Mouse (Mus musculus) midbrain, embryonic 16.5 days (tissue): ENCODE data around the gene Btbd7. TPM values are rescaled to one million over a fixed set of nuclear protein-coding genes. Genes with fewer than 3 reads are reported as not detected.

Experiments
- ATAC-seq: fragments of 200-750 bp; cut with Nextera tagmentation; 2 replicates; pipeline ENCODE4 v1.8.0; 2017; ENCODE audit warnings: moderate TSS enrichment
- H3K27ac ChIP-seq: fragments of 300-500 bp; sonication (generic); 2 replicates; pipeline ENCODE4 v1.5.1; 2014; ENCODE audit warnings: mild to moderate bottlenecking, low read length, mixed read lengths
- H3K27me3 ChIP-seq: fragments of 300-500 bp; sonication (generic); 2 replicates; pipeline ENCODE4 v1.6.1; 2014; ENCODE audit warnings: low read depth, low read length, mixed read lengths; ENCODE audit not compliant: control insufficient read depth, insufficient read depth
- H3K36me3 ChIP-seq: fragments of 300-500 bp; sonication (generic); 2 replicates; pipeline ENCODE4 v1.6.1; 2014; ENCODE audit warnings: mild to moderate bottlenecking, low read length, moderate library complexity, mixed read lengths; ENCODE audit not compliant: control insufficient read depth, insufficient read depth
- H3K4me1 ChIP-seq: fragments of 300-500 bp; sonication (generic); 2 replicates; pipeline ENCODE4 v1.6.1; 2014; ENCODE audit warnings: mild to moderate bottlenecking, low read length, mixed read lengths; ENCODE audit not compliant: control insufficient read depth, insufficient read depth
- H3K4me2 ChIP-seq: fragments of 300-500 bp; sonication (generic); 2 replicates; pipeline ENCODE4 v1.6.1; 2014; ENCODE audit warnings: mild to moderate bottlenecking, low read length, mixed read lengths
- H3K4me3 ChIP-seq: fragments of 300-500 bp; sonication (generic); 2 replicates; pipeline ENCODE4 v1.5.1; 2014; ENCODE audit warnings: low read depth, mild to moderate bottlenecking, low read length, moderate library complexity, mixed read lengths
- H3K9ac ChIP-seq: fragments of 300-500 bp; sonication (generic); 2 replicates; pipeline ENCODE4 v1.6.1; 2014; ENCODE audit warnings: low read depth, low read length, mixed read lengths
- H3K9me3 ChIP-seq: fragments of 300-500 bp; sonication (generic); replicated peaks from 2 replicates; pipeline ENCODE4 v1.6.1; 2014; ENCODE audit warnings: mild to moderate bottlenecking, low read length, mixed read lengths; ENCODE audit not compliant: control insufficient read depth, poor library complexity, severe bottlenecking
- WGBS: fragments of 180-500 bp; shearing (Covaris S2); extraction: QIAGEN DNeasy Blood & Tissue Kit; methylation state at CpG from one replicate; pipeline ENCODE4 v1.1.7; 2014; 5-methylcytosine and 5-hydroxymethylcytosine counted together
- polyA plus RNA-seq: library from polyadenylated mRNA; unstranded; fragments of >200 nt; fragmentation: Nextera tagmentation; extraction: Ambion mirVana; gene quantifications from 2 replicates; pipeline ENCODE4 v1.2.1, GENCODE M21; 2015

The Btbd7 gene
- polyA plus RNA-seq, 1 experiment from 2014 or later: 11.2 TPM

DNA sequence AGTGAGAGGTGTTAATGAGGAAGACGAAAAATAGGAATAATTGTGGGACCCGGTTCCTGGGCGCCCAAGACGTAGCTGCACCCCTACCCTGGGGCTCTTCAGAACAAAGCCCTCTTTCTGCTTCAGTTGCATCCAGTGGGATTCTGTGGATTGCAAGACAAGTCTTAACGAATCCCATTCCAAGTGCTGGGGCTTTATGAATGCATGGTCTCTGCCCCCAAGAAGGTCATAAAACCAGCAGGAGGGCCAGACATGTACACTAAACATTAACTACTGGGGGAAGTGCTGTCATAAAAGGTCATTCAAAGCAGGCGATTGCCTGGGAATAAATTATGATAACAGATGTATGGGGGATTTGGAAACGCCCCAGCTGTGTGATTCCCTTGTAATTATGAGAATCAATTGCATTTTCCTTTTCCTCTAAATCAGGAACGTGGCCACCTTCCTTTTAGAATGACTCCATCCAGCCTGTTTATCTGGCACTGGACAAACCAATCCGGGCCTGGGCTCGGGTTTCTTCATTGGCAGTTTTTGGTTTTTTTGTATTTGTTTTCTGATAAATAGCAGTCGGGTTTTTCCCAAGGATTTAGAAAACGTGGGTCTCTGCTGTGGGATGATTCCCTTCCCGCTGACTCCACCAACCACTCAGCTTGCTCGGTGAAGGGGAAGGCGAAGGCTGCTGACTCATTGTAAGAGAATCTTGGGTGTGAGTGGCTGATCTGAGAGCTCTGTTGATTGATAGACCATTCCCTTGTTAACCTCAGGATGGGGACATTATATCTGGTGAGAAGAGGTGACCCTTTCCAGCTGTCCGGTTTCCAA lies 147.3 kb downstream of the Btbd7 start:
- no peaks in the 10 kb centered on the region for H3K9me3 ChIP-seq
- no peaks in the 10 kb centered on the region for H3K27me3 ChIP-seq
- H3K27ac ChIP-seq: peak overlapping the region; percentile 71
- H3K4me3 ChIP-seq: peak overlapping the region; percentile 2; the same call in 1 of the 2 replicates
- 29% methylated on average over 16 of the region's 16 CpGs for WGBS
- no peaks in the 10 kb centered on the region for H3K36me3 ChIP-seq
- peak overlapping the region; percentile 31 for H3K4me2 ChIP-seq
- H3K9ac ChIP-seq: no peak overlapping the region; the same call in 1 of the 2 replicates
- peaks cover 16% of the 10 kb centered on the region for H3K4me1 ChIP-seq
- ATAC-seq: peak; percentile 55

Other genes with a start within 250 kb of the Btbd7 start
- gene Itpk1, start 173.5 kb downstream of the Btbd7 start, polyA plus RNA-seq: 35.8 and 39.3 TPM in 2 replicates
- gene Moap1, start 134.8 kb downstream of the Btbd7 start, polyA plus RNA-seq: 76.2 and 78.4 TPM in 2 replicates
- gene Tmem251, start 134.7 kb downstream of the Btbd7 start, polyA plus RNA-seq: 10.8 and 11.3 TPM in 2 replicates
- gene Gm28051, start 120.7 kb downstream of the Btbd7 start, polyA plus RNA-seq: not detected in 2 replicates
- gene Gon7, start 120.7 kb downstream of the Btbd7 start, polyA plus RNA-seq: 48.6 and 53.2 TPM in 2 replicates
- gene Ubr7, start 120.5 kb downstream of the Btbd7 start, polyA plus RNA-seq: 33.8 and 34.7 TPM in 2 replicates
- gene Gm20604, start 119.8 kb downstream of the Btbd7 start, polyA plus RNA-seq: 50.5 and 50.9 TPM in 2 replicates
- not detected in 2 replicates for gene Cox8c, start 20.8 kb upstream of the Btbd7 start, polyA plus RNA-seq
- 7.4 and 7.8 TPM in 2 replicates for gene Unc79, start 70.4 kb upstream of the Btbd7 start, polyA plus RNA-seq